Mouse (Mus musculus) ES-E14 (cell line): ENCODE results near the gene 5730522E02Rik. TPM values are rescaled to one million over a fixed set of nuclear protein-coding genes. Genes with fewer than 3 reads are reported as not detected.

ENCODE experiments used
- DNase-seq: peaks from one replicate; pipeline ENCODE4 v3.0.0-alpha.2; 2013; ENCODE audit warnings: low read depth, low spot score
- H3K27ac ChIP-seq: 2 replicates; pipeline ENCODE4 v1.5.1; 2012; ENCODE audit warnings: low read depth, mild to moderate bottlenecking, low read length, moderate library complexity, mixed read lengths; ENCODE audit not compliant: poor library complexity, insufficient read depth, severe bottlenecking
- H3K36me3 ChIP-seq: 2 replicates; pipeline ENCODE4 v1.6.1; 2012; ENCODE audit warnings: mild to moderate bottlenecking, low read length, moderate library complexity, mixed read lengths; ENCODE audit not compliant: control insufficient read depth, poor library complexity, insufficient read depth, severe bottlenecking
- H3K4me1 ChIP-seq, 2 experiments: fragments of 150-350 bp in 1 of 2; sonication (generic) in 1 of 2; 2 replicates each; pipeline ENCODE4 v1.6.1; 2012; ENCODE audit warnings: low read length in 2 of 2, mild to moderate bottlenecking in 1 of 2, mixed read lengths in 1 of 2; ENCODE audit not compliant: control insufficient read depth in 2 of 2, insufficient read depth in 2 of 2, poor library complexity in 1 of 2
- H3K4me3 ChIP-seq, 2 experiments: fragments of 150-350 bp in 1 of 2; sonication (generic) in 1 of 2; 2 replicates each; pipeline ENCODE4 v1.5.1; 2012; ENCODE audit warnings: low read length in 2 of 2, low read depth in 1 of 2, mild to moderate bottlenecking in 1 of 2, mixed read lengths in 1 of 2; ENCODE audit not compliant: insufficient read depth in 1 of 2, poor library complexity in 1 of 2, severe bottlenecking in 1 of 2
- H3K9ac ChIP-seq: 2 replicates; pipeline ENCODE4 v1.6.1; 2012; ENCODE audit warnings: low read depth, mild to moderate bottlenecking, low read length, mixed read lengths; ENCODE audit not compliant: poor library complexity, insufficient read depth, severe bottlenecking
- H3K9me3 ChIP-seq: fragments of 150-350 bp; sonication (generic); 2 replicates; pipeline ENCODE4 v1.6.1; 2012; ENCODE audit warnings: low read depth, mild to moderate bottlenecking, low read length; ENCODE audit not compliant: control insufficient read depth, insufficient read depth
- CHD2 ChIP-seq: IDR thresholded peaks from 2 replicates; pipeline ENCODE4 v1.6.1; 2014; ENCODE audit warnings: mild to moderate bottlenecking, low read depth, low read length, inconsistent platforms
- HCFC1 ChIP-seq: IDR thresholded peaks from 2 replicates; pipeline ENCODE4 v1.6.1; 2012; ENCODE audit warnings: low read length, inconsistent platforms, borderline replicate concordance; ENCODE audit not compliant: insufficient read depth
- MAFK ChIP-seq: IDR thresholded peaks from 2 replicates; pipeline ENCODE4 v1.6.1; 2014; ENCODE audit warnings: mild to moderate bottlenecking, low read depth, low read length, inconsistent platforms; ENCODE audit not compliant: insufficient read depth
- ZC3H11A ChIP-seq: IDR thresholded peaks from 2 replicates; pipeline ENCODE4 v1.6.1; 2012; ENCODE audit warnings: low read depth, mild to moderate bottlenecking, inconsistent platforms, low read length, borderline replicate concordance
- ZNF384 ChIP-seq: IDR thresholded peaks from 2 replicates; pipeline ENCODE4 v1.6.1; 2012; ENCODE audit warnings: low read depth, low read length, inconsistent platforms
- in situ Hi-C, 2 experiments: fragments of 600-800 bp; cut with MboI; formaldehyde crosslinking; loops; one replicate each; pipeline ENCODE4 v1.15.1; 2025; ENCODE audit warnings: low sequenced_read_pairs in 2 of 2, inconsistent platforms in 1 of 2; ENCODE audit not compliant: unreplicated experiment in 2 of 2
- total RNA-seq: library from RNA; depleted of rRNA; stranded (reverse); fragments of 300-350 nt; gene quantifications from 2 replicates; pipeline ENCODE4 v1.2.3, GENCODE M21; 2012

Gene 5730522E02Rik
- total RNA-seq, 1 experiment = 0.62 TPM

DNA sequence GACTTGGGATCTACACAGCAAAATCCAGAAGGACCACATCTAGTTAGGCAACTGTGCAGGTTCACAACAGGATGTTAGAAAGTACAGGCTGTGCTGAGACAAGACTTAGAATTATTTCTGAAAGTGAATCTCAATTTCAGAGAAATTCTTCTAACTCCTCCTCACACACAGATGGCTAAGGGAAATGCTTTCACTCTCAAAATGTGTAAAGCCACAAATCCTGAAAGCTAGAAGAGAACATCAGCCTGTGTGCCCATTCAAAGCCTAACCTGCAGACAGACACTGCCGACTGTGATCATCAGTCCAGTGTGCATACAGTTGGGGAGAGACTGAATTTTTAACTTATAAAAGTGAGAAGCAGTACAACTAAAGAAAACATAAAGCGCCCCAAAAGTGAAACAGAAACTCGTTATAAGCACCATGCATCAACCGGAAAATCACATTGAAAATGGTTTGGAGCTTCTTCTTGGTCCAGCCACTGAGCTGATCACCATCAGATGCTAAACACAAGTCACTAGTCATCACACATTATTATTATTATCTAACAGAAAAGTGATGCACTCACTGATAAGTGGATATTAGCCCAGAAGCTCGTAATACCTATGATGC lies 45.8 kb downstream of the 5730522E02Rik start:
- TF ChIP-seq MAFK (no peak), ZC3H11A (no peak), ZNF384 (no peak), CHD2 (no peak), HCFC1 (no peak)
- H3K36me3 ChIP-seq = no peaks in the 10 kb centered on the region
- no peak for DNase-seq
- in situ Hi-C loops = no loop called here
- H3K27ac ChIP-seq = no peak overlapping the region
- H3K4me3 ChIP-seq = no peak overlapping the region
- no peaks in the 10 kb centered on the region for H3K9me3 ChIP-seq
- H3K9ac ChIP-seq = no peak overlapping the region
- H3K4me1 ChIP-seq = peaks cover 0 to 13% of the 10 kb centered on the region in 2 experiments; a peak in 2 of 4 replicates

DNA sequence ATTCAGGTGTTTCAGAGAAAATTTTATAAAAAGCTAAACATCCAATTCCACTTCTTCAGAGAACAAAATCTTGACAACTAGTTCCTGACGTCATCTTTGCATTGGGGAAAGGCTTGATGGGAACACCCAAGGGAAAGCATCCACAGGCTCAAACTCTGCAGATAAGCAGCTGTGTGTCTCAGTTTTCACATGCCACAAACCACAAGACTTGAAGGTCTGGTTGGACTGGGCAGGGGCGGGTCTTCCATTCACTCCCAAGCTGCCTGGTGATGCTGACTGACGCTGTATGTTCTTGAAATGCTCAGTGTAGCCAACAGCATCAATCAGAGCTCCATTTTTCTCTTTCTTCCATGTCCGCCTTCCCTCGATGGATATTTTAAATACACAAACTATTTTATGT lies 49.2 kb downstream of the 5730522E02Rik start:
- Histone ChIP-seq H3K36me3 (no peaks in the 10 kb centered on the region), H3K9ac (no peak overlapping the region), H3K4me3 (no peak overlapping the region), H3K27ac (no peak overlapping the region), H3K4me1 (peaks cover 0 to under 1% of the 10 kb centered on the region in 2 experiments; a peak in 1 of 4 replicates), H3K9me3 (no peaks in the 10 kb centered on the region)
- in situ Hi-C loops = no loop called here
- no peak for TF ChIP-seq CHD2
- no peak for TF ChIP-seq ZNF384
- no peak for TF ChIP-seq MAFK
- no peak for TF ChIP-seq HCFC1
- TF ChIP-seq ZC3H11A = no peak
- no peak for DNase-seq

GRCm38 (mm10) chr11:26159033-26159432 lies 51.5 kb downstream of the 5730522E02Rik start:
- no peak for DNase-seq
- Histone ChIP-seq H3K27ac (no peak overlapping the region), H3K4me3 (no peak overlapping the region), H3K9me3 (no peaks in the 10 kb centered on the region), H3K36me3 (no peaks in the 10 kb centered on the region), H3K4me1 (no peaks in the 10 kb centered on the region), H3K9ac (no peak overlapping the region)
- TF ChIP-seq ZC3H11A (no peak), MAFK (no peak), HCFC1 (no peak), CHD2 (no peak), ZNF384 (no peak)
- in situ Hi-C loops = no loop called here

GRCm38 (mm10) chr11:26140024-26140423 lies 70.5 kb downstream of the 5730522E02Rik start:
- no peak for TF ChIP-seq ZC3H11A
- TF ChIP-seq ZNF384 = no peak
- TF ChIP-seq MAFK = no peak
- TF ChIP-seq HCFC1 = no peak
- TF ChIP-seq CHD2 = no peak
- Histone ChIP-seq H3K9ac (no peak overlapping the region), H3K9me3 (no peaks in the 10 kb centered on the region), H3K36me3 (no peaks in the 10 kb centered on the region), H3K4me1 (no peaks in the 10 kb centered on the region), H3K27ac (no peak overlapping the region), H3K4me3 (no peak overlapping the region)
- in situ Hi-C loops = no loop called here
- DNase-seq = no peak

GRCm38 (mm10) chr11:26138013-26138412 lies 72.5 kb downstream of the 5730522E02Rik start:
- Histone ChIP-seq H3K36me3 (no peaks in the 10 kb centered on the region), H3K9me3 (no peaks in the 10 kb centered on the region), H3K4me3 (no peak overlapping the region), H3K27ac (no peak overlapping the region), H3K4me1 (no peaks in the 10 kb centered on the region), H3K9ac (no peak overlapping the region)
- no peak for TF ChIP-seq ZC3H11A
- no peak for TF ChIP-seq ZNF384
- no peak for TF ChIP-seq HCFC1
- TF ChIP-seq MAFK = no peak
- no peak for TF ChIP-seq CHD2
- in situ Hi-C loops = no loop called here
- no peak for DNase-seq
